Comparison of ENCODE assay signal across 23 mouse cellular contexts in genomic region chrX:77391760-77392446, GRCm38 (mm10).
DNase-seq lines count a peak whose midpoint lies in the region; ATAC-seq lines count a peak whose summit lies in the region.
"Had no signal": no experiment of that assay in that cellular context is flagged by ENCODE, and none has a peak within 500 bp of the region (broad histone marks: within the 10 kb centered on the region; RNA-seq: fewer than 3 reads in every experiment).

No protein-coding gene starts in this region.

- H3K27me3 ChIP-seq in forebrain, embryonic 14.5 days (replicated peaks; ENCODE audit: control insufficient read depth, insufficient read depth, low read length), result no peaks in the 10 kb centered on the region
- H3K27me3 ChIP-seq in forebrain, embryonic 11.5 days (ENCODE audit: control insufficient read depth, insufficient read depth, low read length), result no peaks in the 10 kb centered on the region
- no peaks in the 10 kb centered on the region for H3K27me3 ChIP-seq in hindbrain, embryonic 16.5 days (replicated peaks; ENCODE audit: control insufficient read depth, insufficient read depth, low read length)
- H3K27me3 ChIP-seq in hindbrain, embryonic 11.5 days (ENCODE audit: control insufficient read depth, insufficient read depth, low read length), result no peaks in the 10 kb centered on the region
- no peaks in the 10 kb centered on the region for H3K27me3 ChIP-seq in neural tube, embryonic 14.5 days (ENCODE audit: control insufficient read depth, insufficient read depth, low read length)
- H3K27me3 ChIP-seq: embryonic facial prominence, embryonic 15.5 days; neural tube, embryonic 12.5 days; stomach, embryonic 15.5 days had no signal

- H3K4me1 ChIP-seq in forebrain, embryonic 14.5 days (ENCODE audit: control insufficient read depth, insufficient read depth, low read length), result no peaks in the 10 kb centered on the region
- no peaks in the 10 kb centered on the region for H3K4me1 ChIP-seq in forebrain, embryonic 11.5 days (replicated peaks; ENCODE audit: control insufficient read depth, insufficient read depth, low read length)
- H3K4me1 ChIP-seq in hindbrain, embryonic 16.5 days (ENCODE audit: control insufficient read depth, insufficient read depth, low read depth, low read length), result no peaks in the 10 kb centered on the region
- H3K4me1 ChIP-seq in hindbrain, embryonic 11.5 days (replicated peaks; ENCODE audit: control insufficient read depth, insufficient read depth, low read length), result no peaks in the 10 kb centered on the region
- no peaks in the 10 kb centered on the region for H3K4me1 ChIP-seq in neural tube, embryonic 14.5 days (ENCODE audit: control insufficient read depth, insufficient read depth, low read length)
- H3K4me1 ChIP-seq: embryonic facial prominence, embryonic 15.5 days; neural tube, embryonic 12.5 days; stomach, embryonic 15.5 days had no signal

- peak; percentile 6 for DNase-seq in forebrain, embryonic 14.5 days (ENCODE audit: low spot score)
- no peak for DNase-seq in forebrain, embryonic 11.5 days (ENCODE audit: low spot score)
- no peak for DNase-seq in hindbrain, embryonic 11.5 days (ENCODE audit: low spot score)
- DNase-seq in neural tube, embryonic 10.5 days (ENCODE audit: extremely low spot score, low spot score), result no peak
- DNase-seq in right cerebral cortex, postnatal 14 days, result no peak
- no peak for DNase-seq in right cerebral cortex, postnatal 36 days (ENCODE audit: low spot score in 2 of 2)
- DNase-seq: adrenal gland, postnatal 10 days; cerebellum, adult 8-10 months; gastrocnemius, postnatal 10 days; heart, adult 11 months; kidney, postnatal 25 days; layer of hippocampus, postnatal 36 days; lung, embryonic 14.5 days; thymus, postnatal 25 days had no signal

- H3K4me2 ChIP-seq in forebrain, embryonic 14.5 days (ENCODE audit: low read length), result no peak overlapping the region
- no peak overlapping the region for H3K4me2 ChIP-seq in forebrain, embryonic 11.5 days (ENCODE audit: low read depth, low read length, severe bottlenecking)
- no peak overlapping the region for H3K4me2 ChIP-seq in hindbrain, embryonic 16.5 days (ENCODE audit: low read length)
- H3K4me2 ChIP-seq in hindbrain, embryonic 11.5 days (replicated peaks; ENCODE audit: low read depth, low read length), result no peak overlapping the region
- H3K4me2 ChIP-seq in neural tube, embryonic 14.5 days (ENCODE audit: low read depth, low read length), result no peak overlapping the region
- H3K4me2 ChIP-seq: embryonic facial prominence, embryonic 15.5 days; heart, embryonic 11.5 days; lung, embryonic 14.5 days; neural tube, embryonic 12.5 days; stomach, embryonic 15.5 days had no signal

- H3K9ac ChIP-seq in forebrain, embryonic 14.5 days (ENCODE audit: low read length), result no peak overlapping the region
- no peak overlapping the region for H3K9ac ChIP-seq in forebrain, embryonic 11.5 days (ENCODE audit: low read length)
- no peak overlapping the region for H3K9ac ChIP-seq in hindbrain, embryonic 16.5 days (ENCODE audit: low read depth, low read length)
- no peak overlapping the region for H3K9ac ChIP-seq in hindbrain, embryonic 11.5 days (ENCODE audit: low read depth, low read length)
- no peak overlapping the region for H3K9ac ChIP-seq in neural tube, embryonic 14.5 days (replicated peaks; ENCODE audit: low read depth, low read length)
- H3K9ac ChIP-seq: embryonic facial prominence, embryonic 15.5 days; liver, embryonic 14.5 days; lung, embryonic 14.5 days; neural tube, embryonic 12.5 days; stomach, embryonic 15.5 days had no signal

- no peak overlapping the region for H3K27ac ChIP-seq in forebrain, embryonic 14.5 days (ENCODE audit: low read depth, low read length)
- H3K27ac ChIP-seq in forebrain, embryonic 11.5 days (ENCODE audit: low read depth, low read length), result no peak overlapping the region
- no peak overlapping the region for H3K27ac ChIP-seq in hindbrain, embryonic 16.5 days (ENCODE audit: low read depth, low read length)
- H3K27ac ChIP-seq in hindbrain, embryonic 11.5 days (ENCODE audit: low read depth, low read length), result no peak overlapping the region
- no peak overlapping the region for H3K27ac ChIP-seq in neural tube, embryonic 14.5 days (ENCODE audit: low read depth, low read length)
- H3K27ac ChIP-seq: embryonic facial prominence, embryonic 15.5 days; layer of hippocampus, adult 2 months; liver, embryonic 14.5 days; neural tube, embryonic 12.5 days; stomach, embryonic 15.5 days had no signal

- WGBS in forebrain, embryonic 14.5 days, result 65% methylated on average over 4 of the region's 4 CpGs
- 64% methylated on average over 4 of the region's 4 CpGs for whole genome bisulfite sequencing in forebrain, embryonic 11.5 days
- 70% methylated on average over 4 of the region's 4 CpGs for WGBS in hindbrain, embryonic 16.5 days
- 75% methylated on average over 4 of the region's 4 CpGs for WGBS in hindbrain, embryonic 11.5 days
- 65% methylated on average over 4 of the region's 4 CpGs for WGBS in neural tube, embryonic 14.5 days

- ATAC-seq in forebrain, embryonic 14.5 days, result no peak
- ATAC-seq in forebrain, embryonic 11.5 days (replicated peaks; ENCODE audit: low FRiP score), result no peak
- peak; percentile 79 for ATAC-seq in hindbrain, embryonic 16.5 days
- no peak for ATAC-seq in hindbrain, embryonic 11.5 days (ENCODE audit: low FRiP score)
- peak; percentile 44; the same call in 1 of the 2 replicates for ATAC-seq in neural tube, embryonic 14.5 days (ENCODE audit: low read depth)
- ATAC-seq: intestine, postnatal 0 days had no signal

- no peaks in the 10 kb centered on the region for H3K9me3 ChIP-seq in forebrain, embryonic 14.5 days (replicated peaks; ENCODE audit: control insufficient read depth, low read length)
- H3K9me3 ChIP-seq in forebrain, embryonic 11.5 days (ENCODE audit: control insufficient read depth, low read length), result no peaks in the 10 kb centered on the region
- H3K9me3 ChIP-seq in hindbrain, embryonic 16.5 days (ENCODE audit: control insufficient read depth, low read length), result no peaks in the 10 kb centered on the region
- H3K9me3 ChIP-seq in hindbrain, embryonic 11.5 days (ENCODE audit: control insufficient read depth, low read length), result no peaks in the 10 kb centered on the region
- no peaks in the 10 kb centered on the region for H3K9me3 ChIP-seq in neural tube, embryonic 14.5 days (ENCODE audit: control insufficient read depth, low read length)
- H3K9me3 ChIP-seq: embryonic facial prominence, embryonic 15.5 days; neural tube, embryonic 12.5 days; stomach, embryonic 15.5 days had no signal

- no peak overlapping the region for H3K4me3 ChIP-seq in forebrain, embryonic 14.5 days (ENCODE audit: low read depth, low read length)
- no peak overlapping the region for H3K4me3 ChIP-seq in forebrain, embryonic 11.5 days (ENCODE audit: low read depth, low read length)
- no peak overlapping the region for H3K4me3 ChIP-seq in hindbrain, embryonic 16.5 days (ENCODE audit: low read length)
- H3K4me3 ChIP-seq in hindbrain, embryonic 11.5 days (ENCODE audit: low read depth, low read length), result no peak overlapping the region
- no peak overlapping the region for H3K4me3 ChIP-seq in neural tube, embryonic 14.5 days (ENCODE audit: low read depth, low read length)
- H3K4me3 ChIP-seq: embryonic facial prominence, embryonic 15.5 days; layer of hippocampus, adult 2 months; neural tube, embryonic 12.5 days; stomach, embryonic 15.5 days had no signal

- no peaks in the 10 kb centered on the region for H3K36me3 ChIP-seq in forebrain, embryonic 14.5 days (ENCODE audit: control insufficient read depth, insufficient read depth, low read length)
- H3K36me3 ChIP-seq in forebrain, embryonic 11.5 days (ENCODE audit: control insufficient read depth, insufficient read depth, low read length), result no peaks in the 10 kb centered on the region
- no peaks in the 10 kb centered on the region for H3K36me3 ChIP-seq in hindbrain, embryonic 16.5 days (ENCODE audit: control insufficient read depth, insufficient read depth, low read length)
- H3K36me3 ChIP-seq in hindbrain, embryonic 11.5 days (ENCODE audit: control insufficient read depth, insufficient read depth, low read length), result no peaks in the 10 kb centered on the region
- no peaks in the 10 kb centered on the region for H3K36me3 ChIP-seq in neural tube, embryonic 14.5 days (ENCODE audit: control insufficient read depth, insufficient read depth, low read length)
- H3K36me3 ChIP-seq: embryonic facial prominence, embryonic 15.5 days; neural tube, embryonic 12.5 days; stomach, embryonic 15.5 days had no signal

Comparison
In these comparisons a context has a peak if more than half of its experiments do, and no peak if none do; other contexts are left out.
1. ATAC-seq: peak in hindbrain, embryonic 16.5 days (single experiment) and neural tube, embryonic 14.5 days (single experiment); none in forebrain, embryonic 14.5 days (single experiment), forebrain, embryonic 11.5 days (single experiment) and hindbrain, embryonic 11.5 days (single experiment).